Mouse (Mus musculus) spleen, adult 2 months (tissue): ENCODE data around the gene Slc50a1.

Source experiments
- CTCF ChIP-seq: fragments of 200-500 bp; IDR thresholded peaks from 2 replicates; pipeline ENCODE4 v1.5.1; 2011; ENCODE audit warnings: mild to moderate bottlenecking, inconsistent platforms; ENCODE audit not compliant: insufficient read depth, insufficient read length, insufficient replicate concordance; ENCODE audit errors: extremely low read depth
- POLR2A ChIP-seq: fragments of 200-500 bp; IDR thresholded peaks from 2 replicates; pipeline ENCODE4 v1.6.1; 2011; ENCODE audit warnings: low read depth, low read length, inconsistent platforms

DNA sequence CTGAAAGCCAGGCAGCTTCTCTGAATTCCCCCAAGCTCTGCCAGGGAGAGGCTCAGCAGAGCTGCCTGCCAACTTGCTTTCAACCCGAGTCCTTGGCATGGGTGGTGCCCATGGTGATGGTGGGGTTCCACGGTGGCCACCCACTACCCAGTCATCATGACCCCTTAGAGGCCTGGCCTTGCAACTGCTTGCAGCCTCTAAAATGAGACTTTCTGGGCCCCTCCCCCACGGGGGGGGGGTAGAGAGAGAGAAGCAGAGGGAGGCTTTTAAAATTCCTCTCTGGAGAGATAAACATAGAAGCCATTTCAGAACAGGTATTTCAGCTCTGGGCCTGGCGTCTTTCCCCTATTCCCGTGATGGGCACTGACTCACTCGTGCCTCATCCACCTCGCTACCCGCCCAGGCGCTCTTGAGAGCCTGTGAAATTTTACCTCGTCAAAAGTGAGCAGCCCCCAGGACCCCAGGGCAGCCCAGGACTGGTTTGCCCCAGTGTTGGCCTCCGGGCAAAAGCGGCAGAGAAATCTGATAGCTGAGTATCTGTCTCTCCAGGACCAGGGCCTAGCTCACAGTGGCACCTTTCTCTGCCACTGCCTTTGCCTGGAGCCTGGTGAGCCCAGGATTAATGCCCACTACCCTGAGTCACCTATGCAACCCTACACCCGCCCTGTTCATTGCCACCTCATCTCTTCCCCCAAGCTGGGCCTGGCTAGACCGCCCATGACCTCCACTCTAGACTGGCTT, 7.1 kb upstream of the Slc50a1 start:
- TF ChIP-seq CTCF (no peak), POLR2A (no peak)
